Mouse (Mus musculus) myocyte (in vitro differentiated cells): ENCODE results near the gene Lrp1. TPM values are rescaled to one million over a fixed set of nuclear protein-coding genes. Genes with fewer than 3 reads are reported as not detected.
"Not testable (repeated sequence)": the region's sequence is repeated elsewhere in the genome, so short reads cannot be mapped to it uniquely, and the experiment has no call there.

ENCODE experiments used
- H3K27me3 ChIP-seq: one replicate; pipeline ENCODE4 v1.6.1; 2011; ENCODE audit not compliant: control insufficient read depth, insufficient read depth, insufficient read length
- H3K36me3 ChIP-seq: one replicate; pipeline ENCODE4 v1.6.1; 2011; ENCODE audit not compliant: control insufficient read depth, insufficient read depth
- H3K4me2 ChIP-seq: one replicate; pipeline ENCODE4 v1.6.1; 2011; ENCODE audit warnings: low read depth, control low read depth
- H3K4me3 ChIP-seq: one replicate; pipeline ENCODE4 v1.5.1; 2011; ENCODE audit warnings: mild to moderate bottlenecking, control low read depth, moderate library complexity
- H3K79me2 ChIP-seq: one replicate; pipeline ENCODE4 v1.6.1; 2011; ENCODE audit not compliant: control insufficient read depth, insufficient read depth
- H3ac ChIP-seq: one replicate; pipeline ENCODE4 v1.6.1; 2011; ENCODE audit not compliant: control insufficient read depth, insufficient read length
- CEBPB ChIP-seq: IDR thresholded peaks from 2 replicates; pipeline ENCODE4 v1.6.1; 2011; ENCODE audit warnings: mild to moderate bottlenecking, moderate library complexity; ENCODE audit not compliant: poor library complexity, insufficient read depth, severe bottlenecking
- E2F4 ChIP-seq: IDR thresholded peaks from one replicate; pipeline ENCODE4 v1.6.1; 2011; ENCODE audit warnings: mild to moderate bottlenecking, control low read depth, moderate library complexity; ENCODE audit not compliant: insufficient read depth
- MAX ChIP-seq: IDR thresholded peaks from one replicate; pipeline ENCODE4 v1.6.1; 2011; ENCODE audit warnings: low read depth, mild to moderate bottlenecking, control low read depth
- MYOD1 ChIP-seq, 3 experiments: IDR thresholded peaks; one replicate each; pipeline ENCODE4 v1.6.1; 2011; ENCODE audit warnings: control low read depth in 2 of 3, low read depth in 2 of 3, mild to moderate bottlenecking in 2 of 3, moderate library complexity in 1 of 3; ENCODE audit not compliant: insufficient read length in 2 of 3, control insufficient read depth in 1 of 3
- MYOG ChIP-seq, 3 experiments: IDR thresholded peaks; one replicate each; pipeline ENCODE4 v1.6.1; 2011; ENCODE audit warnings: control low read depth in 2 of 3, low read depth in 2 of 3, mild to moderate bottlenecking in 2 of 3; ENCODE audit not compliant: insufficient read length in 2 of 3, control insufficient read depth in 1 of 3, insufficient read depth in 1 of 3
- POLR2A ChIP-seq: IDR thresholded peaks from one replicate; pipeline ENCODE4 v1.6.1; 2011; ENCODE audit warnings: low read depth, mild to moderate bottlenecking, control low read depth, moderate library complexity; ENCODE audit not compliant: insufficient read length
- POLR2AphosphoS2 ChIP-seq: IDR thresholded peaks from one replicate; pipeline ENCODE4 v1.6.1; 2011; ENCODE audit warnings: low read depth, control low read depth; ENCODE audit not compliant: insufficient read length
- REST ChIP-seq: IDR thresholded peaks from one replicate; pipeline ENCODE4 v1.6.1; 2011; ENCODE audit warnings: mild to moderate bottlenecking, control low read depth, moderate library complexity; ENCODE audit not compliant: insufficient read depth, insufficient read length
- SRF ChIP-seq: IDR thresholded peaks from one replicate; pipeline ENCODE4 v1.6.1; 2011; ENCODE audit warnings: low read depth; ENCODE audit not compliant: control insufficient read depth, insufficient read length
- TCF12 ChIP-seq: IDR thresholded peaks from one replicate; pipeline ENCODE4 v1.6.1; 2011; ENCODE audit warnings: mild to moderate bottlenecking, control low read depth; ENCODE audit not compliant: poor library complexity, insufficient read depth, severe bottlenecking
- TCF3 ChIP-seq: IDR thresholded peaks from one replicate; pipeline ENCODE4 v1.6.1; 2011; ENCODE audit warnings: low read depth, control low read depth; ENCODE audit not compliant: insufficient read length
- USF1 ChIP-seq: IDR thresholded peaks from one replicate; pipeline ENCODE4 v1.6.1; 2011; ENCODE audit warnings: low read depth, mild to moderate bottlenecking, control low read depth, moderate library complexity
- polyA plus RNA-seq: library from polyadenylated mRNA; unstranded; fragments of >200 nt; fragmentation: generic; extraction: Trizol; gene quantifications from one replicate; pipeline ENCODE4 v1.2.1, GENCODE M21; 2012; ENCODE audit warnings: missing spikeins

Gene Lrp1
- polyA plus RNA-seq, 1 experiment: 244 TPM

DNA sequence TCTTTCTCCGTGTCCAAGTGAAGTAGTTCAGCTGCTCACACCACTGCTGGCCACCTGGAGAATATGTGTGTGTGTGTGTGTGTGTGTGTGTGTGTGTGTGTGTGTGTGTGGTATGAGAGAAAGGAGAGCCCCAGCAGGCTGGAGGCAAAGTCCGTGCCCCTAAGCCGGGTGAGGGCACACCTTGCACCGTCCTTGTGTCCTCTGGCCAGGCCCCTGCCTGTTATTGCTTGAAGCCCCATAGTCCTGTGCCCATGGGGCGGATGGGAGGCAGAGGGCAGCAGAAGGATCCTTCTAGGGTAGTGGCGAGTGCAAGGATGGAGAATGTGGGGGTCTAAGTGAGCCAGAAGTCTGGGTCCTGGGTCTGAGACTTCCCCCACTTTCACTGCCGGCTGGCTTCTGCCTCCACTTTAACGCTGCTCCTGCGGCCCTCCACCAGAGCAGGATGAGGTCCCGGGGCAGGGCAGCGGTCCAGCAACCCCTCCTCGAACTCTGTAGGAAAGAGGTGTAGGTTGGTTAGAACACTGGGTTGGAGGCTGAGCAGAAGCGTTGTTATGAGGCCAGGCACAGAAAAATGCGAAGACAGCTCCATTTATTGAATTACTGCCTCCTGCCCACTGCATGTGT, 40.5 kb upstream of the Lrp1 start:
- Histone ChIP-seq H3K79me2 (peaks cover 33% of the 10 kb centered on the region), H3K27me3 (no peaks in the 10 kb centered on the region), H3K36me3 (peaks cover 20% of the 10 kb centered on the region), H3K4me2 (peak overlapping the region; percentile 46), H3K4me3 (peak overlapping the region; percentile 98), H3ac (no peak overlapping the region)
- TF ChIP-seq TCF3 (no peak), POLR2A (no peak)

- peaks cover 20% of the 10 kb centered on the region for H3K36me3 ChIP-seq
- peak; percentile 89 for TF ChIP-seq POLR2AphosphoS2
- no peak for TF ChIP-seq CEBPB
- TF ChIP-seq MYOD1 (IDR thresholded peaks at IDR 0.05; ENCODE audit: control insufficient read depth in 1 of 3, insufficient read length in 2 of 3, low read depth in 2 of 3): peak in 1 of 3 experiments; percentile 10
- TF ChIP-seq TCF12: no peak
- no peak overlapping the region for H3K4me3 ChIP-seq
- H3K27me3 ChIP-seq: no peaks in the 10 kb centered on the region
- H3ac ChIP-seq: no peak overlapping the region
- H3K4me2 ChIP-seq: no peak overlapping the region
- peaks cover 16% of the 10 kb centered on the region for H3K79me2 ChIP-seq
Measured at GRCm38 (mm10) chr10:127659551-127659950, 38.6 kb upstream of the Lrp1 start.

- TF ChIP-seq MYOD1 (IDR thresholded peaks at IDR 0.05; ENCODE audit: control insufficient read depth in 1 of 3, insufficient read length in 2 of 3, low read depth in 2 of 3): no peak
- TF ChIP-seq SRF: no peak
- TF ChIP-seq MYOG (IDR thresholded peaks at IDR 0.05; ENCODE audit: control insufficient read depth in 1 of 3, insufficient read depth in 1 of 3, insufficient read length in 2 of 3, low read depth in 2 of 3): no peak
- no peak for TF ChIP-seq MAX
- no peak for TF ChIP-seq USF1
- no peak for TF ChIP-seq TCF3
- no peak for TF ChIP-seq E2F4
- TF ChIP-seq TCF12: no peak
- no peak for TF ChIP-seq POLR2A
- TF ChIP-seq REST: no peak
- TF ChIP-seq CEBPB: no peak
- TF ChIP-seq POLR2AphosphoS2: no peak
- no peak overlapping the region for H3K4me3 ChIP-seq
- peaks cover 16% of the 10 kb centered on the region for H3K36me3 ChIP-seq
- no peak overlapping the region for H3ac ChIP-seq
- H3K4me2 ChIP-seq: no peak overlapping the region
- no peaks in the 10 kb centered on the region for H3K27me3 ChIP-seq
- H3K79me2 ChIP-seq: peaks cover under 1% of the 10 kb centered on the region
Measured at GRCm38 (mm10) chr10:127658076-127658475, 37.1 kb upstream of the Lrp1 start.

DNA sequence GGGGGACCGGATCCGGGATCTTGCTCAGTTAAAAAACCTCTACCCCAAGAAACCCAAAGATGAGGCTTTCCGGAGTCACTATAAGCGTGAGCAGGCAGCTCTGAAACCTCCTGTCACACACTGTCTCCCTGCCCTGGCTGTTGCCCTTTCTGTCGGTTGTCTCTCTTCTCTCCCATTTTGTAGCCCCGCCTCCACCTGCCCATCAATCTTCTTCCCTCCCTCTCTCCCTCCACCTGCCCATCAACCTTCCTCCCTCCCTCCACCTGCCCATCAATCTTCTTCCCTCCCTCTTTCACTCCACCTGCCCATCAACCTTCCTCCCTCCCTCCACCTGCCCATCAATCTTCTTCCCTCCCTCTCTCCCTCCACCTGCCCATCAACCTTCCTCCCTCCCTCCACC, 36.7 kb upstream of the Lrp1 start:
- not testable (repeated sequence) for H3K4me3 ChIP-seq, H3K79me2 ChIP-seq, H3K4me2 ChIP-seq, H3ac ChIP-seq, H3K27me3 ChIP-seq
- H3K36me3 ChIP-seq: peaks cover 16% of the 10 kb centered on the region

- Histone ChIP-seq H3K27me3 (no peaks in the 10 kb centered on the region), H3K4me2 (peak overlapping the region; percentile 34), H3K36me3 (peaks cover 2% of the 10 kb centered on the region), H3K79me2 (no peaks in the 10 kb centered on the region), H3K4me3 (no peak overlapping the region), H3ac (no peak overlapping the region)
- TF ChIP-seq MYOG (IDR thresholded peaks at IDR 0.05; ENCODE audit: control insufficient read depth in 1 of 3, insufficient read depth in 1 of 3, insufficient read length in 2 of 3, low read depth in 2 of 3) (peak in 2 of 3 experiments; percentile 39 to 85), SRF (no peak), MYOD1 (IDR thresholded peaks at IDR 0.05; ENCODE audit: control insufficient read depth in 1 of 3, insufficient read length in 2 of 3, low read depth in 2 of 3) (peak in 2 of 3 experiments; percentile 55 to 77), TCF12 (no peak)
Measured at GRCm38 (mm10) chr10:127654970-127655579, 34.1 kb upstream of the Lrp1 start.

DNA sequence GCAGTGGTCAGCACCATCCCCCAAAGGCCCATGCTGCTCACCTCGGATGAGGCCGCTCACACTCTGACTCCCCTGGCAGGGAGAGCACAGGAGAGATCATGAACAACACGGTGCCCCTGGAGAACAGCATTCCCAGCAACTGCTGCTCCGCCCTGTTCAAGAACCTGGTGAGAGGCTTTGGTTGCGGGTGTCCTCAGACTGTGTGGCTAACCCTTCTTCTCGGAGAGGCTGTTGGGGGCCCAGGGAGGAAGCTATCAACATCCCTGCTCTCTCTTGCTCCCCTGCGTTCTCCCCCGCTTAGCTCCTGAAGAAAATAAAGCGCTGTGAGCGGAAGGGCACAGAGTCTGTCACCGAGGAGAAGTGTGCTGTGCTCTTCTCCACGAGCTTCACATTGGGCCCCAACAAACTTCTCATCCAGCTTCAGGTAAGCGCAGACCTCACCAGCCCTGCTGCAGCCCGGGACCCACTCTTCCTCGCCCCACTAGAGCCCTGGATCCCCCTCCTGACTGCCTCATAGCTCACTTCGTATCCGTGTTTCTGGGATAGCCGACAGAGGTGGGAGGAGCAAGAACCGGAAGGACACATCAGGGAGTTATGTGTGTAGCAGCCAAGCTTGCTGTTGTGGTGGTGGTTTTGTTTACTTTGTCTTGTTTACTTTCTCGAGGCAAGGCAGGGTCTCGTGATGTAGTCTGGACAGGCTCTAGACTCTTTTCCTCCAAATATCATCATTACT, 32.1 kb upstream of the Lrp1 start:
- Histone ChIP-seq H3K36me3 (no peaks in the 10 kb centered on the region), H3ac (no peak overlapping the region), H3K4me3 (no peak overlapping the region), H3K4me2 (no peak overlapping the region), H3K27me3 (no peaks in the 10 kb centered on the region), H3K79me2 (no peaks in the 10 kb centered on the region)
- no peak for TF ChIP-seq MAX
- TF ChIP-seq TCF12: no peak
- no peak for TF ChIP-seq POLR2AphosphoS2
- TF ChIP-seq E2F4: no peak
- no peak for TF ChIP-seq SRF
- no peak for TF ChIP-seq TCF3
- TF ChIP-seq USF1: no peak
- TF ChIP-seq MYOG (IDR thresholded peaks at IDR 0.05; ENCODE audit: control insufficient read depth in 1 of 3, insufficient read depth in 1 of 3, insufficient read length in 2 of 3, low read depth in 2 of 3): no peak
- no peak for TF ChIP-seq REST
